Mouse (Mus musculus) ES-Bruce4 (cell line): ENCODE data around the gene Tnrc6c. TPM values are rescaled to one million over a fixed set of nuclear protein-coding genes. Genes with fewer than 3 reads are reported as not detected.

Source experiments
- H3K27ac ChIP-seq: 2 replicates; pipeline ENCODE4 v1.5.1; 2012; ENCODE audit warnings: low read length, inconsistent platforms; ENCODE audit not compliant: insufficient read depth
- H3K27me3 ChIP-seq: 2 replicates; pipeline ENCODE4 v1.6.1; 2012; ENCODE audit warnings: mild to moderate bottlenecking, low read length, inconsistent platforms; ENCODE audit not compliant: control insufficient read depth, poor library complexity, insufficient read depth, severe bottlenecking
- H3K36me3 ChIP-seq: 2 replicates; pipeline ENCODE4 v1.6.1; 2012; ENCODE audit warnings: inconsistent platforms, mild to moderate bottlenecking, low read length, moderate library complexity; ENCODE audit not compliant: control insufficient read depth, poor library complexity, insufficient read depth, severe bottlenecking
- H3K4me1 ChIP-seq: one replicate; pipeline ENCODE4 v1.8.1; 2011; ENCODE audit warnings: low read length; ENCODE audit not compliant: control insufficient read depth, insufficient read depth
- H3K4me3 ChIP-seq: 2 replicates; pipeline ENCODE4 v1.5.1; 2011; ENCODE audit warnings: low read depth, mild to moderate bottlenecking, low read length
- H3K9ac ChIP-seq: 2 replicates; pipeline ENCODE4 v1.6.1; 2012; ENCODE audit warnings: low read depth, mild to moderate bottlenecking, inconsistent platforms; ENCODE audit not compliant: poor library complexity, severe bottlenecking
- H3K9me3 ChIP-seq: replicated peaks from 2 replicates; pipeline ENCODE4 v1.6.1; 2012; ENCODE audit warnings: mild to moderate bottlenecking, low read length, inconsistent platforms; ENCODE audit not compliant: control insufficient read depth, poor library complexity, insufficient read depth, severe bottlenecking
- CTCF ChIP-seq: IDR thresholded peaks from one replicate; pipeline ENCODE4 v1.8.1; 2011; ENCODE audit warnings: low read depth, low read length
- EP300 ChIP-seq: IDR thresholded peaks from 2 replicates; pipeline ENCODE4 v1.6.1; 2011; ENCODE audit warnings: low read depth, low read length; ENCODE audit not compliant: insufficient read depth
- POLR2A ChIP-seq: IDR thresholded peaks from one replicate; pipeline ENCODE4 v1.8.1; 2011; ENCODE audit warnings: low read length; ENCODE audit not compliant: insufficient read depth
- polyA plus RNA-seq: library from polyadenylated mRNA; stranded (reverse); fragments of >200 nt; gene quantifications from 2 replicates; pipeline ENCODE4 v1.2.4, GENCODE M21; 2011; ENCODE audit warnings: low read depth; ENCODE audit not compliant: missing spikeins, insufficient read depth, insufficient read length

Tnrc6c gene
- polyA plus RNA-seq, 1 experiment = 28.6 TPM

DNA sequence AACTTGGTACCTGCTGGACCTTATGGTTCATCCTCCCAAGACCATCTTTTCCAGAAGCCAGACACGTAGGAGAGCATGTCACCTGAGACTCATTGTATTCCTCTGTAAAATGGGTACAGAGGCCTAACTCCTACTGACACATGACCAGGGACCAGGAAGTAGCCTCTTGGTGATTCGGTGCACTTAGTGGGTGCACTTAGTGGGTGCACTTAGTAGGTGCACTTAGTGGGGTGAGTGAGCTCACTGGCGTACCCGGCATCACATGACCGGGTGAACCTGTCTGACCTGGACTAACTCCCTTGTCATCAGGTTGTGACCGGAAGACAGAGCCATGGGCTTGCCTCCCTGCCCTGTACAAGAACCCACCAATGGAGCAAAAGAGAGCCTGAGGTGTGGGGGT is 152.7 kb downstream of the Tnrc6c start:
- H3K9ac ChIP-seq = no peak overlapping the region

DNA sequence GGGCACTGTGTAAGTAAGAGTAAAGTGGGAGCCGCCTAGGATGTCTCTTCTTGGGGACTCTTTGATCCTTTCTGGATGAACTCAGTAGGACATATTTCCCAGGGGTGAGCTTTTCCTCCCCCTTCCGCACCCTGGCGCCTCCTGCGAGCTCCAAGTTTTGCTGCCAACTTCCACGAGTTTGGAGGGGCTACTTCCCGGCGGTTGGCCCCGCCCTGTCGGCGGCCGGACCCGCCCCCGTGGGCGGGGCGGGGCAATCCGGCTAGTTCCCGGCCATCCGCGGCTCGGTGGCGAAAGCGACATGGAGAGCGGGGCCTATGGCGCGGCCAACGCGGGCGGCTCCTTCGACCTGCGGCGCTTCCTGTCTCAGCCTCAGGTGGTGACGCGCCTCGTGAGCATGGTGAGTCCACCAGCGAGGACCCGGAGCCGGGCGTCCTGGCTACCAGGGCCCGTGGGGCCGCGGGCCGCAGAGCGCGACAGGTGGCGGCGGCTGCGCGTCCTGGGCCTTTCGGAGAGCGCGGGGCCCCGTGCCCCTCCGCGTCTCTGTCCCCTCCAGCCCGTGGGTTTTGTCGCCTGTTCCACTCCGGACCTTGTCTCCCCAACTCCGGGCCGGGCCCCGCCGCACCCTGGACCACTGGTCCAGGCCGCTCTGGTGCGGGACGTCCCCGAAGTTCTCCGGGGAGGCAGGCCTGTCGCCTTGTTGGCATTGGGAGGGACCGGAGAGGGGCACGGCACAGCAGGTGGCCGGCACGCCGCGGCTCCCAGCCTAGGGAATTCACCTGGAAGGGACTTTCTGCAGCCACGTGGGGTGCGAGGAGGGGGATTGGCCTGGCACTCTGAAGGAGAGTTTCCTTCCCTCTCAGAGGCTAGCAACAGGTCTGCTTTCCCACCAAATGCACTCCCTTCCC is 155.6 kb downstream of the Tnrc6c start, which contains the start of the genes Gm20708 and Syngr2:
Gm20708 (plus strand) TSS at position 262 of the 905 bp plus-strand sequence.
Syngr2 (plus strand) TSS at position 262 of the 905 bp plus-strand sequence.
- Histone ChIP-seq H3K4me1 (peaks cover 2% of the 10 kb centered on the region), H3K27me3 (no peaks in the 10 kb centered on the region), H3K4me3 (peak within 1 kb of the TSS; percentile 78), H3K36me3 (peaks cover 7% of the 10 kb centered on the region), H3K9ac (peak within 1 kb of the TSS; percentile 92), H3K9me3 (no peaks in the 10 kb centered on the region), H3K27ac (no peak within 1 kb of the TSS)
- TF ChIP-seq CTCF (no peak), POLR2A (peak; percentile 11), EP300 (no peak)

More for the DNA sequence above, 152.7 kb downstream of the Tnrc6c start:
- H3K36me3 ChIP-seq = no peaks in the 10 kb centered on the region
- TF ChIP-seq EP300 (no peak), POLR2A (no peak)
- H3K4me3 ChIP-seq = no peak overlapping the region
- no peaks in the 10 kb centered on the region for H3K27me3 ChIP-seq
- H3K27ac ChIP-seq = no peak overlapping the region
- no peaks in the 10 kb centered on the region for H3K9me3 ChIP-seq
- H3K4me1 ChIP-seq = peaks cover 2% of the 10 kb centered on the region

DNA sequence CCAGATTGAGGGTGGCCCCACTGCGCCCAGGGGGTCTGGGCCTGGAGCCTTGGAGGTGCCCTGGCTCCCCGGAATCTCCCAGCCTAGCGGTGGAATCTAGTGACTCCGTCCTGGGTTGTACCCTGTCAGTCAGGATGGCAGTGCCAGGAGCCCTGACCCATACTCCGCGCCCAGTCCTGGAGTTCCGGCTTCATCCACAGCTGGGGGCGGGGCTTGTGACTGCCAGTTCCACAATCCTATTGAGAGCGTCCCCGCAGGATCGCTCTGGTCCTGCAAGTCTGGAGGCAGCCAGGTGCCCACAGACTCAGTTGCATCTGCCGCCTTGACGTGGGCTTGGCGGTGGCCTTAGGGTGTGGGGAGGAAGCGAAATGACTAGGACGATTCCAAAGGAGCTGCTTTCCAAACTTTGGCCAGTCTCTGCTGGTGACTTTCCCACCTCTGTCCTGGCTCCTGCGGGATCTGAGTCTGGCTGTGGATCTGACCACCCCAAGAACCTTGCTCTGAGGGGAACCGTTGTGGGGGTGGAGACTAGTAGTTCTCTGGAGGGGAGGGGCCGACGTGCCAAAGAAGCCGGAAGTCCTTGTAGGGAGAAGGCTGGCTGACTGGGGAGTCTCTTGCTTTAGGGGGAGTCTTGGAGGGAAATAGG is 156.4 kb downstream of the Tnrc6c start:
- no peak overlapping the region for H3K27ac ChIP-seq

More for the DNA sequence above, 156.4 kb downstream of the Tnrc6c start:
- peak overlapping the region; percentile 92 for H3K9ac ChIP-seq
- H3K9me3 ChIP-seq = no peaks in the 10 kb centered on the region
- H3K4me1 ChIP-seq = peaks cover 2% of the 10 kb centered on the region
- H3K4me3 ChIP-seq = peak overlapping the region; percentile 78
- H3K36me3 ChIP-seq = peaks cover 9% of the 10 kb centered on the region
- no peaks in the 10 kb centered on the region for H3K27me3 ChIP-seq
- no peak for TF ChIP-seq POLR2A
- no peak for TF ChIP-seq CTCF
- TF ChIP-seq EP300 = no peak

Other genes starting within 250 kb of the Tnrc6c start
- gene Gm11733, start 169.9 kb upstream of the Tnrc6c start, polyA plus RNA-seq = not detected in 2 replicates
- 3.1 and 5.3 TPM in 2 replicates for gene Tmc8, start 127.8 kb downstream of the Tnrc6c start, polyA plus RNA-seq
- gene Tmc6, start 127.9 kb downstream of the Tnrc6c start, polyA plus RNA-seq = 12.3 and 16.4 TPM in 2 replicates
- not detected in 2 replicates for gene 6030468B19Rik, start 143.4 kb downstream of the Tnrc6c start, polyA plus RNA-seq
- gene Gm20708, start 155.4 kb downstream of the Tnrc6c start, polyA plus RNA-seq = 1.4 and 2.1 TPM in 2 replicates
- gene Syngr2, start 155.4 kb downstream of the Tnrc6c start, polyA plus RNA-seq = 49.1 and 51.9 TPM in 2 replicates
- 3.6 and 5.0 TPM in 2 replicates for gene Afmid, start 171.6 kb downstream of the Tnrc6c start, polyA plus RNA-seq
- 35.7 and 40.3 TPM in 2 replicates for gene Tk1, start 171.8 kb downstream of the Tnrc6c start, polyA plus RNA-seq
- 171 and 183 TPM in 2 replicates for gene Birc5, start 195.0 kb downstream of the Tnrc6c start, polyA plus RNA-seq
- gene Tmem235, start 206.5 kb downstream of the Tnrc6c start, polyA plus RNA-seq = 0.37 TPM in 1 of 2 replicates, not detected in the other
- gene Tha1, start 219.2 kb downstream of the Tnrc6c start, polyA plus RNA-seq = 0.52 and 1.1 TPM in 2 replicates